Mouse (Mus musculus) spleen, postnatal 4 days (tissue): ENCODE measurements around the gene Tenm4.
A peak's percentile ranks its signal among the peaks of the same experiment; 100 is the strongest.

Experiments used
- DNase-seq, 2 experiments: peaks; one replicate each; pipeline ENCODE4 v3.0.0; 2022; ENCODE audit warnings: low spot score in 2 of 2

Gene Tenm4

GRCm38 (mm10) chr7:96203812-96204560, 32.9 kb downstream of the Tenm4 start:
- no peak for DNase-seq

GRCm38 (mm10) chr7:96204809-96205350, 33.8 kb downstream of the Tenm4 start:
- no peak for DNase-seq

- DNase-seq, result no peak
Measured at GRCm38 (mm10) chr7:96207071-96207470, 36.0 kb downstream of the Tenm4 start.

- no peak for DNase-seq
Measured at GRCm38 (mm10) chr7:96209783-96210524, 38.9 kb downstream of the Tenm4 start.

GRCm38 (mm10) chr7:96210525-96211369, 39.7 kb downstream of the Tenm4 start:
- DNase-seq, result peak in 1 of 2 experiments; percentile 63

GRCm38 (mm10) chr7:96211618-96212021, 40.6 kb downstream of the Tenm4 start:
- DNase-seq, result peak in 1 of 2 experiments; percentile 53

- no peak for DNase-seq
Measured at GRCm38 (mm10) chr7:96212224-96212591, 41.2 kb downstream of the Tenm4 start.

GRCm38 (mm10) chr7:96212592-96213541, 41.8 kb downstream of the Tenm4 start:
- peak in 1 of 2 experiments; percentile 14 for DNase-seq

GRCm38 (mm10) chr7:96213741-96214140, 42.7 kb downstream of the Tenm4 start:
- DNase-seq, result no peak

- no peak for DNase-seq
Measured at GRCm38 (mm10) chr7:96214876-96215275, 43.8 kb downstream of the Tenm4 start.

GRCm38 (mm10) chr7:96215894-96216509, 45.0 kb downstream of the Tenm4 start:
- no peak for DNase-seq

- no peak for DNase-seq
Measured at GRCm38 (mm10) chr7:96219386-96219785, 48.3 kb downstream of the Tenm4 start.

GRCm38 (mm10) chr7:96220647-96221046, 49.6 kb downstream of the Tenm4 start:
- DNase-seq, result no peak

- DNase-seq, result no peak
Measured at GRCm38 (mm10) chr7:96222569-96222968, 51.5 kb downstream of the Tenm4 start.

- DNase-seq, result no peak
Measured at GRCm38 (mm10) chr7:96228562-96229268, 57.7 kb downstream of the Tenm4 start.

- no peak for DNase-seq
Measured at GRCm38 (mm10) chr7:96230006-96230719, 59.1 kb downstream of the Tenm4 start.

- DNase-seq, result no peak
Measured at GRCm38 (mm10) chr7:96230720-96231241, 59.7 kb downstream of the Tenm4 start.

- DNase-seq, result no peak
Measured at GRCm38 (mm10) chr7:96235847-96236246, 64.8 kb downstream of the Tenm4 start.

- DNase-seq, result no peak
Measured at GRCm38 (mm10) chr7:96240661-96241060, 69.6 kb downstream of the Tenm4 start.
